Mouse (Mus musculus) heart, embryonic 14.5 days (tissue): ENCODE measurements around the gene Fkbp10. TPM values are rescaled to one million over a fixed set of nuclear protein-coding genes. Genes with fewer than 3 reads are reported as not detected.

Experiments
- ATAC-seq: fragments of 200-750 bp; cut with Nextera tagmentation; 2 replicates; pipeline ENCODE4 v1.8.0; 2017; ENCODE audit warnings: low read depth, moderate TSS enrichment; ENCODE audit not compliant: insufficient number of reproducible peaks, insufficient read depth, low FRiP score
- H3K27ac ChIP-seq, 2 experiments: fragments of 200-500 bp in 1 of 2; fragments of 300-500 bp in 1 of 2; sonication (generic) in 1 of 2; replicated peaks in 1 of 2; 2 replicates each; pipeline ENCODE4 v1.5.1; 2012 to 2014; ENCODE audit warnings: low read depth in 2 of 2, low read length in 2 of 2, control low read depth in 1 of 2, mild to moderate bottlenecking in 1 of 2, mixed read lengths in 1 of 2; ENCODE audit not compliant: control insufficient read depth in 1 of 2, insufficient read depth in 1 of 2
- H3K27me3 ChIP-seq: fragments of 300-500 bp; sonication (generic); 2 replicates; pipeline ENCODE4 v1.6.1; 2014; ENCODE audit warnings: mild to moderate bottlenecking, low read length, control low read depth; ENCODE audit not compliant: control insufficient read depth, insufficient read depth
- H3K36me3 ChIP-seq: fragments of 300-500 bp; sonication (generic); 2 replicates; pipeline ENCODE4 v1.6.1; 2014; ENCODE audit warnings: mild to moderate bottlenecking, control low read depth, low read length, mixed read lengths; ENCODE audit not compliant: control insufficient read depth, insufficient read depth
- H3K4me1 ChIP-seq, 2 experiments: fragments of 200-500 bp in 1 of 2; fragments of 300-500 bp in 1 of 2; sonication (generic) in 1 of 2; 2 replicates each; pipeline ENCODE4 v1.6.1; 2012 to 2014; ENCODE audit warnings: low read length in 2 of 2, control low read depth in 1 of 2, mixed read lengths in 1 of 2; ENCODE audit not compliant: control insufficient read depth in 2 of 2, insufficient read depth in 2 of 2
- H3K4me2 ChIP-seq: fragments of 300-500 bp; sonication (generic); 2 replicates; pipeline ENCODE4 v1.6.1; 2014; ENCODE audit warnings: mild to moderate bottlenecking, low read length
- H3K4me3 ChIP-seq, 2 experiments: fragments of 200-500 bp in 1 of 2; fragments of 300-500 bp in 1 of 2; sonication (generic) in 1 of 2; 2 replicates each; pipeline ENCODE4 v1.5.1; 2012 to 2014; ENCODE audit warnings: low read length in 2 of 2, mild to moderate bottlenecking in 2 of 2, control low read depth in 1 of 2, low read depth in 1 of 2, moderate library complexity in 1 of 2; ENCODE audit not compliant: control insufficient read depth in 1 of 2, insufficient read depth in 1 of 2
- H3K9ac ChIP-seq: fragments of 300-500 bp; sonication (generic); 2 replicates; pipeline ENCODE4 v1.6.1; 2014; ENCODE audit warnings: mild to moderate bottlenecking, low read length
- H3K9me3 ChIP-seq: fragments of 300-500 bp; sonication (generic); 2 replicates; pipeline ENCODE4 v1.6.1; 2016; ENCODE audit warnings: low read length, control low read depth; ENCODE audit not compliant: control insufficient read depth
- WGBS: fragments of 180-500 bp; shearing (Covaris S2); extraction: QIAGEN DNeasy Blood & Tissue Kit; methylation state at CpG from one replicate; pipeline ENCODE4 v1.1.7; 2014; 5-methylcytosine and 5-hydroxymethylcytosine counted together
- polyA plus RNA-seq: library from polyadenylated mRNA; unstranded; fragments of >200 nt; fragmentation: Nextera tagmentation; extraction: Ambion mirVana; gene quantifications from 2 replicates; pipeline ENCODE4 v1.2.1, GENCODE M21; 2014

Gene Fkbp10
- polyA plus RNA-seq, 1 experiment from 2014 or later: 95.3 TPM

DNA sequence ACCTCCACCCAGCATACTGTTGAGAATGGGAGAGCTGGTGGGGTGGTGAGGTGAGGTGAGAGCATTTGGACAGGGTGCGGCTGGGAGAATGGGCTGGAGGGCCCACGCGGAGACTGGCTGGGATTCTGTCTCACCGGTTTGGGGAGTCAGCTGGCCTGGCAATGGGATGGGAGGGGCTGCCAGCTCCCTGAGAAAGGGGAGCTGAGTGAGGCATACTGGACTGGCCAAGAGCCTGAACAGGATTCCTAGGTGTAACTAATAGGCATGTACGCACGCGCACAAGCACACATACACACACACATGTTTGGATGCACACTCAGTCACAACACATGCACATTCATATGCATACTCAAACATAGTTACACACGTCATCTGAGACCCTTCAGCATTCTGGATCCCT is 9.2 kb upstream of the Fkbp10 start:
- Histone ChIP-seq H3K27me3 (no peaks in the 10 kb centered on the region), H3K4me2 (no peak overlapping the region), H3K27ac (no peak overlapping the region), H3K9ac (no peak overlapping the region), H3K9me3 (no peaks in the 10 kb centered on the region), H3K4me1 (peaks cover 31 to 40% of the 10 kb centered on the region in 2 experiments), H3K36me3 (peaks cover 36% of the 10 kb centered on the region), H3K4me3 (no peak overlapping the region)
- ATAC-seq: no peak
- WGBS: 80% methylated on average over 8 of the region's 8 CpGs

DNA sequence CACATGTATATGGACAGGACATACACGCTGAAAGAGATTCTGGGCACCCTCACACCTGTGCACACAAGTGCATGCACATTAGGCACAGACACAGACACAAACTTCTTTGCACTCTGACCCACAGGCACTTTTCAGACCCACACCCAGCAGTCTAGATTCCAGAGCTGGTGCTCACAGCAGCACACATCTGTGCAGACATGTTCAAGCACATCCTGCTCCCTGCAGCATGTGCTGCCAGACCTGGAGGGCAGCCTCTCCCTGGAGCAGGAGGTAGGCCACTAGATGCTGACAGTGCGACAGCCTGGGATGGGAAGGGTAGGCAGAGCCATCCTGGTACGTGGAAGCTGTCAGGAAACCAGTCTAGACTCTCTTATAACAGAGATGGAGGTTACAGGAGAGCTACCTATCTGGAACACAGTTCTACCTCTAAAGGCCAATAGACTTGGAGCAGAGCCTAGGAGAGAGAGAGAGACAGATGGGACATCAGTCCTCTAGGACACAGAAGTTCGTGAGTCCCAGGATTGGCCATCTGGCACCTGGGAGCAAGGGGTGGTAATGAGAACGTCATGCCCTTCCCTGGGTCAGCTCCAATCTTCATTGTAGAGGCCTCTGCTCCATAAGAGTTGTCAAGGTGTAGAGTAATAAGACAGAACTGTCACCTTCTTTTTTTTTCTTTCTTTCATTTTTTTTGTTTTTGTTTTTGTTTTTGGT is 8.3 kb upstream of the Fkbp10 start:
- H3K4me2 ChIP-seq: no peak overlapping the region
- H3K4me1 ChIP-seq: peaks cover 29 to 32% of the 10 kb centered on the region in 2 experiments
- H3K9me3 ChIP-seq: no peaks in the 10 kb centered on the region
- no peak overlapping the region for H3K27ac ChIP-seq
- no peak overlapping the region for H3K4me3 ChIP-seq
- ATAC-seq: no peak
- H3K36me3 ChIP-seq: peaks cover 45% of the 10 kb centered on the region
- H3K9ac ChIP-seq: no peak overlapping the region
- 84% methylated on average over 5 of the region's 5 CpGs for WGBS
- H3K27me3 ChIP-seq: no peaks in the 10 kb centered on the region

DNA sequence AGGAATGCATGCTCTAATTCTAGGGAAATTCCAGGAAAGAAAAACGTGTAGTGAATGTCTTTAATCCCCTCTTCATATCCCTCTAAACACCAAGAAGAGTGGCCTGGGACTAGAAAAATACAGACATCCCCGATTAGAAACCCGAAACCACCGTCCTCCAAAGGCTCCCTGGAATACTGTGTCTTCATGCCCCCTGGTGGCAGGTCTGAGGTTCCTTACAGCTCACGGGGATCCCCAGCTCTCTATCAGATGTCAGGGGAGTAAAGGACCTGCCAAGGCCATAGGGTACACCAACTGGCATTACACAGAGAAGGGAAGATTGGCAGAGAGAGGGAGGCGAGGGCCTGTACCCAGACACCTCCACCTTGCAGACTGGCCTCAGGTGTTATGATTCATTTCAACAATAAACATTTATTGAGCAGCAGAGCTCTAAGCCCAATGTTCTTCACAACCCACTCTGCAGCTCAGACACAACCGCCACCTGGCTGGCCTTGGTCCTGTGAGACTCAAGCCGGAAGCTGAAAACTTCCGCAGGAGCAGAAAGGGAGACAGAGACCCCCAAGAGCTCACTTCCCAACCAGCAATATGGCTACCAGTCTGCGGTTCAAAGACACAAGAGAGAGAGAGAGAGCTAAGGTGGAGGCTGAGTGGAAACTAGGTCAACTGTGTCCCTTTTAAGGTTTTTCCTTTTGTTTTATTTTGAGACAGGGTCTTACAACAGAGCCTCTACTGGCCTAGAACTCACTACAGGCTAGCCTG is 7.2 kb upstream of the Fkbp10 start:
- no peaks in the 10 kb centered on the region for H3K9me3 ChIP-seq
- WGBS: 34% methylated on average over 10 of the region's 10 CpGs
- no peak overlapping the region for H3K4me2 ChIP-seq
- ATAC-seq: peak; percentile 49; the same call in 1 of the 2 replicates
- H3K36me3 ChIP-seq: peaks cover 51% of the 10 kb centered on the region
- H3K9ac ChIP-seq: no peak overlapping the region
- H3K27ac ChIP-seq: no peak overlapping the region
- H3K4me3 ChIP-seq: no peak overlapping the region
- peaks cover 29 to 32% of the 10 kb centered on the region in 2 experiments for H3K4me1 ChIP-seq
- no peaks in the 10 kb centered on the region for H3K27me3 ChIP-seq

DNA sequence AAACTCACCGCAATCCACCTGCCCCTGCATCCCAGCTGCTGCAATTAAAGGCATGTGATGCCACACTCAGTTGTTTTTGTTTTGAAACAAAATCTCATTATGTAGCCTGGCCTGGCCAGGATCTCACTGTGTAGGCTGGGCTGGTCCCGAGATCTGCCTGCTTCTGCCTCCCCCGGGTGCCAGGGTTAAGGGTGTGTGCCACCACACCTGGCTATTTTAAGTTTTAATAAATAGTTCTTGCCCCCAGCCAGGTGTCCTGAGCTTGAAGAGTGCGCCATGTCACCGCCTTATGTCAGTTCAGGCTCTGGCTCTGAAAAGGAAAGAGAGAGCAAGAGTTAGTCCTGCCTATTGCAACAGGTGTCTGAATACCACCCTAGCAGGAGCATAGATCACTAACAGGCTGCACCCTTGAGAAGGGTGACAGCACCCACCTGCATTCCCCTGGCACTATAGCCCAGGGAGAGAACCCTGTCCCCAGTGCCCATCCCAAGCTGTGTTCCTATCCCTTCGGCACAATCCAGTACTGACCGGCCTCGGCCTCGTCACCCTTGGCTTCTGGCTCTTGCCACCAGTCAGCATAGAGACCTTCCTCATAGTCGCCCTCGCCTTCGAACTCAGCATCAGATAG is 6.5 kb upstream of the Fkbp10 start:
- Histone ChIP-seq H3K27me3 (no peaks in the 10 kb centered on the region), H3K9me3 (no peaks in the 10 kb centered on the region), H3K36me3 (peaks cover 51% of the 10 kb centered on the region), H3K4me1 (peaks cover 28 to 30% of the 10 kb centered on the region in 2 experiments), H3K9ac (no peak overlapping the region), H3K27ac (no peak overlapping the region), H3K4me3 (no peak overlapping the region), H3K4me2 (no peak overlapping the region)
- 89% methylated on average over 12 of the region's 12 CpGs for WGBS
- ATAC-seq: no peak

DNA sequence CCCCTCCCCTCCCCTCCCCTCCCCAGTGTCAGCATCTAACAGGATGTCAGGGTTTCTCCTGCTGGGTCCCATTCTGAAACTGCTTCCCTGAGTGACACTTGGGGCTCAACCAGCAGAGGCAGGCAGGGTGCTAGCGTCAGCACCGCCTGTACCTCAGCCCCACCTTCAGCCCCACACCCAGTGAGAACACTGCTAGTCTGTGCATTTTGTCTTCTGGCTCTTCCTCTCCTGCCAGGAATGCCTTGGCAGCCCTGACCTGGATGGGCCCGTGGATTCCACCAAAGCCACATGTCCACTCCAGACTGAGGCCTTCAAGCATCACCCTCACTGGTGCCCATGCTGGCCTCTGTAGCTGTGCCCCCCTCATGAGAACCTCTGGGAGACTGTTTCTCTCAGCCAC is 5.8 kb upstream of the Fkbp10 start:
- H3K36me3 ChIP-seq: peaks cover 51% of the 10 kb centered on the region
- no peak overlapping the region for H3K4me2 ChIP-seq
- no peaks in the 10 kb centered on the region for H3K27me3 ChIP-seq
- no peak overlapping the region for H3K9ac ChIP-seq
- WGBS: 76% methylated on average over 3 of the region's 3 CpGs
- H3K4me1 ChIP-seq: peaks cover 21 to 22% of the 10 kb centered on the region in 2 experiments
- no peak overlapping the region for H3K27ac ChIP-seq
- ATAC-seq: no peak
- H3K4me3 ChIP-seq: no peak overlapping the region
- H3K9me3 ChIP-seq: no peaks in the 10 kb centered on the region

DNA sequence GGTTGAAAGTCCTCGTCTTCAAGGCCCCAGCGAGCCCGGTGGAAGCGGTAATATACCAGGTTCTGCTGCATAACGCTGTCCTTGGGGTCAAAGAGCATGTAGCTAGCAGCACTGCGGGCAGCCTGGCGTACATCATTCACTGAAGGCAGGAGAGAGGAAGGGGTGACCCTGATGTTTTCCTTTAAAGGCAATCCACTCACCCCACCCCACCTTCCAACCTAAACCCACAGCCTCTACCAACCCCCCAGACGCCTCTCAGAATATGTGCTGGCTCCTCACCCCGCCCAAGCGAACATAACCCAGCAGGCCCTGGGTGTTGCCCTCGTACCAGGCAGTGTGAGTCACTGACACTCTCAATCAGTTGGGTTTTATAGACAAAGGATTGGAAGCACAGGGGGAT is 3.8 kb upstream of the Fkbp10 start:
- no peak overlapping the region for H3K4me3 ChIP-seq
- peak overlapping the region; percentile 88; the same call in 1 of the 2 replicates for H3K9ac ChIP-seq
- no peak for ATAC-seq
- peaks cover 27 to 29% of the 10 kb centered on the region in 2 experiments for H3K4me1 ChIP-seq
- H3K36me3 ChIP-seq: peaks cover 51% of the 10 kb centered on the region
- H3K27me3 ChIP-seq: no peaks in the 10 kb centered on the region
- no peaks in the 10 kb centered on the region for H3K9me3 ChIP-seq
- WGBS: 62% methylated on average over 11 of the region's 11 CpGs
- peak overlapping the region; percentile 14 to 31; a peak in 1 of 4 replicates for H3K27ac ChIP-seq
- peak overlapping the region; percentile 84 for H3K4me2 ChIP-seq

DNA sequence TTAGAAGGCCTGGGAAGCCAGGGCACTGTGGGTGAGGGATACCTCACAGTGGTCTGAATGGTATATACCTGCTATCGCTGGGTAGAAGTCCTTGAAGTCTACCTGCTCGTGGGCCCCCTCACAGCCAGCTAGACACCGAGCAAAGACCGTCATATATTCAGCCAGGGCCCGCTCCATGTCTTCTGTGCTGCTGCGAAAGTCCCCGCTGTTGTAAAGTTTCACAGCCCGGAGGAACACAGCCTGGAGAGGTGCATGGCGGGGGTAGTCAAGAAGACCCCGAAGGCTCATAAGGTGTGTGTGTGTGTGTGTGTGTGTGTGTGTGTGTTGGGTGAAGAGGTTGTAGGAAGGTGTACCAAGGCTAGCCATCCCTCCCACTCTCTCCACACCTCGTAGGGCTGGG is 2.0 kb upstream of the Fkbp10 start:
- Histone ChIP-seq H3K9me3 (no peaks in the 10 kb centered on the region), H3K9ac (peak overlapping the region; percentile 88), H3K4me1 (peaks cover 28 to 33% of the 10 kb centered on the region in 2 experiments), H3K36me3 (peaks cover 42% of the 10 kb centered on the region), H3K27me3 (no peaks in the 10 kb centered on the region), H3K27ac (peak overlapping the region; percentile 93 to 97; a peak in 3 of 4 replicates), H3K4me3 (peak overlapping the region; percentile 55 to 78), H3K4me2 (peak overlapping the region; percentile 84)
- WGBS: 51% methylated on average over 11 of the region's 11 CpGs
- ATAC-seq: no peak
